Mouse (Mus musculus) CH12.LX (cell line): ENCODE results near the gene Trpm7.

Source experiments
- CTCF ChIP-seq, 2 experiments: IDR thresholded peaks in 1 of 2; conservative IDR thresholded peaks in 1 of 2; 2 replicates each; pipeline ENCODE4 v1.5.1; 2011 to 2012; ENCODE audit warnings: low read depth in 2 of 2, low read length in 2 of 2, improper control_type of control experiment in 1 of 2, inconsistent platforms in 1 of 2, mild to moderate bottlenecking in 1 of 2, moderate library complexity in 1 of 2
- ETS1 ChIP-seq: conservative IDR thresholded peaks from 2 replicates; pipeline ENCODE4 v1.6.1; 2012; ENCODE audit warnings: low read depth, mild to moderate bottlenecking, inconsistent platforms, low read length, improper control_type of control experiment, moderate library complexity
- MAX ChIP-seq: IDR thresholded peaks from 2 replicates; pipeline ENCODE4 v1.6.1; 2011; ENCODE audit warnings: low read length, improper control_type of control experiment
- MXI1 ChIP-seq: IDR thresholded peaks from 2 replicates; pipeline ENCODE4 v1.6.1; 2011; ENCODE audit warnings: mild to moderate bottlenecking, low read depth, low read length, improper control_type of control experiment
- POLR2A ChIP-seq: IDR thresholded peaks from 2 replicates; pipeline ENCODE4 v1.6.1; 2011; ENCODE audit warnings: low read depth, mild to moderate bottlenecking, improper control_type of control experiment, low read length
- RAD21 ChIP-seq: IDR thresholded peaks from 2 replicates; pipeline ENCODE4 v1.6.1; 2011; ENCODE audit warnings: low read depth, mild to moderate bottlenecking, low read length, improper control_type of control experiment, moderate library complexity
- SMC3 ChIP-seq: IDR thresholded peaks from 2 replicates; pipeline ENCODE4 v1.6.1; 2011; ENCODE audit warnings: low read depth, low read length, improper control_type of control experiment
- TBP ChIP-seq: conservative IDR thresholded peaks from 2 replicates; pipeline ENCODE4 v1.6.1; 2011; ENCODE audit warnings: low read depth, low read length, improper control_type of control experiment
- USF1 ChIP-seq: IDR thresholded peaks from 2 replicates; pipeline ENCODE4 v1.6.1; 2014; ENCODE audit warnings: low read depth, mild to moderate bottlenecking, inconsistent platforms, low read length, improper control_type of control experiment
- USF2 ChIP-seq: conservative IDR thresholded peaks from 2 replicates; pipeline ENCODE4 v1.6.1; 2011; ENCODE audit warnings: low read depth, low read length, improper control_type of control experiment
- ZMIZ1 ChIP-seq: IDR thresholded peaks from 2 replicates; pipeline ENCODE4 v1.6.1; 2012; ENCODE audit warnings: low read depth, mild to moderate bottlenecking, inconsistent platforms, low read length, improper control_type of control experiment
- ZNF384 ChIP-seq: IDR thresholded peaks from 2 replicates; pipeline ENCODE4 v1.6.1; 2012; ENCODE audit warnings: low read depth, low read length, improper control_type of control experiment, inconsistent platforms

- no peak for TF ChIP-seq SMC3
- no peak for TF ChIP-seq POLR2A
- no peak for TF ChIP-seq CTCF (conservative IDR thresholded peaks at IDR 0.05 in 1 of 2, IDR thresholded peaks at IDR 0.05 in 1 of 2; ENCODE audit: low read depth in 2 of 2, low read length in 2 of 2)
- no peak for TF ChIP-seq USF2
- TF ChIP-seq TBP, result no peak
- no peak for TF ChIP-seq ETS1
- no peak for TF ChIP-seq MXI1
- no peak for TF ChIP-seq ZNF384
- TF ChIP-seq RAD21, result no peak
- no peak for TF ChIP-seq MAX
- no peak for TF ChIP-seq USF1
- no peak for TF ChIP-seq ZMIZ1
Measured at GRCm38 (mm10) chr2:126755664-126756063, 120.4 kb downstream of the Trpm7 start.
